Mouse (Mus musculus): ENCODE results near the gene AI854703.

GRCm38 (mm10) chr6:48641391-48641790, 14.8 kb downstream of the AI854703 start:
- no peak for TF ChIP-seq CTCF (IDR thresholded peaks at IDR 0.05; ENCODE audit: low read depth, low read length)
- TF ChIP-seq POLR2A (IDR thresholded peaks at IDR 0.05; ENCODE audit: borderline replicate concordance, low read depth, low read length), result no peak

Data from bone marrow macrophage, adult 2 months (primary cell).